Mouse (Mus musculus) megakaryocyte progenitor cell, adult 5-6 weeks (primary cell): ENCODE measurements around the gene 1700024G13Rik. TPM values are rescaled to one million over a fixed set of nuclear protein-coding genes. Genes with fewer than 3 reads are reported as not detected.

Experiments used
- ATAC-seq: replicated peaks from 2 replicates; pipeline ENCODE4 v1.8.0; 2016; ENCODE audit warnings: mild to moderate bottlenecking, moderate TSS enrichment, inconsistent platforms; ENCODE audit not compliant: poor library complexity
- total RNA-seq, 2 experiments: library from RNA; stranded (forward) in 1 of 2; stranded (reverse) in 1 of 2; fragments of 157-497, 149-512 nt in 1 of 2; fragments of 200-1000 nt in 1 of 2; gene quantifications; 2 replicates each; pipeline versions ENCODE4 v1.2.3 to v1.2.4; 2015 to 2017

Gene 1700024G13Rik
- total RNA-seq, 2 experiments from 2014 or later = not detected

GRCm38 (mm10) chr14:32332515-32333445, 55.4 kb downstream of the 1700024G13Rik start:
- ATAC-seq = no peak

GRCm38 (mm10) chr14:32327366-32327765, 60.8 kb downstream of the 1700024G13Rik start:
- no peak for ATAC-seq

Other genes starting within 250 kb of the 1700024G13Rik start
- gene Msmb, start 246.4 kb downstream of the 1700024G13Rik start, total RNA-seq (2015) = not detected in 2 replicates
- not detected in 2 replicates for gene Msmb, start 246.4 kb downstream of the 1700024G13Rik start, total RNA-seq (2017)
- 245 and 252 TPM in 2 replicates for gene Ncoa4, start 228.5 kb downstream of the 1700024G13Rik start, total RNA-seq (2015)
- 194 and 212 TPM in 2 replicates for gene Ncoa4, start 228.5 kb downstream of the 1700024G13Rik start, total RNA-seq (2017)
- gene Timm23, start 186.5 kb downstream of the 1700024G13Rik start, total RNA-seq (2015) = 237 and 249 TPM in 2 replicates
- gene Timm23, start 186.5 kb downstream of the 1700024G13Rik start, total RNA-seq (2017) = 159 and 183 TPM in 2 replicates
- gene Parg, start 186.4 kb downstream of the 1700024G13Rik start, total RNA-seq (2015) = 44.1 and 48.1 TPM in 2 replicates
- 102 and 143 TPM in 2 replicates for gene Parg, start 186.4 kb downstream of the 1700024G13Rik start, total RNA-seq (2017)
- gene Ogdhl, start 66.4 kb downstream of the 1700024G13Rik start, total RNA-seq (2015) = not detected in 2 replicates
- not detected in 2 replicates for gene Ogdhl, start 66.4 kb downstream of the 1700024G13Rik start, total RNA-seq (2017)
- not detected in 2 replicates for gene Slc18a3, start 76.5 kb upstream of the 1700024G13Rik start, total RNA-seq (2015)
- not detected in 2 replicates for gene Slc18a3, start 76.5 kb upstream of the 1700024G13Rik start, total RNA-seq (2017)
- gene Chat, start 77.6 kb upstream of the 1700024G13Rik start, total RNA-seq (2015) = not detected in 2 replicates
- gene Chat, start 77.6 kb upstream of the 1700024G13Rik start, total RNA-seq (2017) = not detected in 2 replicates
- gene Ercc6, start 125.1 kb upstream of the 1700024G13Rik start, total RNA-seq (2015) = 18.2 and 21.2 TPM in 2 replicates
- gene Ercc6, start 125.1 kb upstream of the 1700024G13Rik start, total RNA-seq (2017) = 19.9 and 27.7 TPM in 2 replicates
- gene Prrxl1, start 211.0 kb upstream of the 1700024G13Rik start, total RNA-seq (2015) = not detected in 2 replicates
- not detected in 2 replicates for gene Prrxl1, start 211.0 kb upstream of the 1700024G13Rik start, total RNA-seq (2017)